8 mouse cellular contexts compared by ENCODE assay signal in the genomic region with DNA sequence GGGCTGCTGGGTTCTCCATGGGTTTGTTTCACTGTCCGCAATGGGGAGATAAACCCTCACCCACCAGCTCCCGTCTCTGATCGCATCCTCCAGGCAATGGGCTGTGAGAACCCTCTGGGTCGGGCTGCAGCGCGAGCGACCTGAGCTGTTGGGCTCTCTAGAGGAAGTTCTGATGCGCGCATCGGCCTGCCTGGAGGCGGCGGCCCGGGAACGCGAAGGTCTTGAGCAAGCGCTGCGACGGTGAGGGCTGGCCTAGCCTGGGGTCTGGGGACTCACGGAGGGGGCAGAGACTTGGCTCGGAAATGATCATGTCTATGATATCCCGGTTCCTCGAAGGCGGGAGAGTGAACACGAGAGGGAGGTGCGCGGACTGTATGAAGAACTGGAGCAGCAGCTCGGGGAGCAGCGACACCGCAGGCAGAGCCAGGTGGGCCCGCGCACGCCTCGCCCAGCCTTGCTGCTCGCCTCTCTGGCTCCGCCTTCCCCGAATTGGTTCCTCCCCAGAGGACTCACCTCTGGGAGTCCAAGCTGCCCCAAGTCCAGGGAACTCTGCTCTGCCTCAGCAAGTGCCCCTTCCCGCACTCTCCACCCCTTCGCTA. TPM values are rescaled to one million over a fixed set of nuclear protein-coding genes. Genes with fewer than 3 reads are reported as not detected.
DNase-seq lines count a peak whose midpoint lies in the region; ATAC-seq lines count a peak whose summit lies in the region.

No protein-coding gene starts in this region.

- H3K4me3 ChIP-seq in embryonic facial prominence, embryonic 12.5 days = peak overlapping the region; percentile 20
- peak overlapping the region; percentile 12 for H3K4me3 ChIP-seq in hindbrain, embryonic 14.5 days (replicated peaks; ENCODE audit: low read length)
- peak overlapping the region; percentile 14 for H3K4me3 ChIP-seq in liver, embryonic 13.5 days (replicated peaks)
- 0 out of 2 replicates have a peak overlapping the region, but pooled peaks have one; percentile 1 for H3K4me3 ChIP-seq in neural tube, embryonic 12.5 days

- peak overlapping the region; percentile 44 for H3K4me2 ChIP-seq in embryonic facial prominence, embryonic 12.5 days (replicated peaks)
- H3K4me2 ChIP-seq in hindbrain, embryonic 14.5 days (replicated peaks) = peak overlapping the region; percentile 36
- H3K4me2 ChIP-seq in liver, embryonic 13.5 days = peak overlapping the region; percentile 46
- peak overlapping the region; percentile 38 for H3K4me2 ChIP-seq in neural tube, embryonic 12.5 days (replicated peaks)

- intact Hi-C loops in left cerebral cortex, postnatal 25 days (cut with DNase I) = no loop called here

- peaks cover 65% of the 10 kb centered on the region for H3K27me3 ChIP-seq in embryonic facial prominence, embryonic 12.5 days
- peaks cover 72% of the 10 kb centered on the region for H3K27me3 ChIP-seq in hindbrain, embryonic 14.5 days (ENCODE audit: control insufficient read depth, insufficient read depth, low read length)
- peaks cover 72% of the 10 kb centered on the region for H3K27me3 ChIP-seq in liver, embryonic 13.5 days
- peaks cover 72% of the 10 kb centered on the region for H3K27me3 ChIP-seq in neural tube, embryonic 12.5 days (replicated peaks)

- peaks cover 6% of the 10 kb centered on the region; the same call in 1 of the 2 replicates for H3K36me3 ChIP-seq in embryonic facial prominence, embryonic 12.5 days
- peaks cover 3% of the 10 kb centered on the region for H3K36me3 ChIP-seq in hindbrain, embryonic 14.5 days (replicated peaks; ENCODE audit: control insufficient read depth, insufficient read depth)
- peaks cover 6% of the 10 kb centered on the region for H3K36me3 ChIP-seq in liver, embryonic 13.5 days
- H3K36me3 ChIP-seq in neural tube, embryonic 12.5 days = peaks cover 8% of the 10 kb centered on the region

- WGBS in embryonic facial prominence, embryonic 12.5 days = 4% methylated on average over 33 of the region's 38 CpGs
- WGBS in hindbrain, embryonic 14.5 days = 4% methylated on average over 38 of the region's 38 CpGs
- 13% methylated on average over 38 of the region's 38 CpGs for WGBS in liver, embryonic 13.5 days (ENCODE audit: insufficient replicate concordance)
- WGBS in neural tube, embryonic 12.5 days = 2% methylated on average over 38 of the region's 38 CpGs

- H3K9ac ChIP-seq in embryonic facial prominence, embryonic 12.5 days = peak overlapping the region; percentile 43
- H3K9ac ChIP-seq in hindbrain, embryonic 14.5 days = no peak overlapping the region; the same call in 1 of the 2 replicates
- peak overlapping the region; percentile 26; the same call in 1 of the 2 replicates for H3K9ac ChIP-seq in liver, embryonic 13.5 days
- H3K9ac ChIP-seq in neural tube, embryonic 12.5 days = peak overlapping the region; percentile 29; the same call in 1 of the 2 replicates

- no peaks in the 10 kb centered on the region for H3K9me3 ChIP-seq in embryonic facial prominence, embryonic 12.5 days
- no peaks in the 10 kb centered on the region for H3K9me3 ChIP-seq in hindbrain, embryonic 14.5 days (ENCODE audit: control insufficient read depth, low read length)
- no peaks in the 10 kb centered on the region for H3K9me3 ChIP-seq in liver, embryonic 13.5 days (replicated peaks)
- H3K9me3 ChIP-seq in neural tube, embryonic 12.5 days = no peaks in the 10 kb centered on the region

- peaks cover 49% of the 10 kb centered on the region for H3K4me1 ChIP-seq in embryonic facial prominence, embryonic 12.5 days
- H3K4me1 ChIP-seq in hindbrain, embryonic 14.5 days (replicated peaks; ENCODE audit: control insufficient read depth, insufficient read depth, low read length) = peaks cover 25% of the 10 kb centered on the region
- H3K4me1 ChIP-seq in liver, embryonic 13.5 days (replicated peaks) = peaks cover 69% of the 10 kb centered on the region
- peaks cover 32% of the 10 kb centered on the region for H3K4me1 ChIP-seq in neural tube, embryonic 12.5 days

- 0 out of 2 replicates have a peak overlapping the region, but pooled peaks have one; percentile 47 for H3K27ac ChIP-seq in embryonic facial prominence, embryonic 12.5 days
- H3K27ac ChIP-seq in hindbrain, embryonic 14.5 days = no peak overlapping the region
- no peak overlapping the region for H3K27ac ChIP-seq in liver, embryonic 13.5 days
- H3K27ac ChIP-seq in neural tube, embryonic 12.5 days = no peak overlapping the region

- ATAC-seq in embryonic facial prominence, embryonic 12.5 days (ENCODE audit: insufficient number of reproducible peaks, insufficient read depth, low FRiP score, low TSS enrichment) = no peak
- no peak for ATAC-seq in hindbrain, embryonic 14.5 days (ENCODE audit: low FRiP score)
- no peak for ATAC-seq in liver, embryonic 13.5 days (ENCODE audit: low read depth)
- ATAC-seq in neural tube, embryonic 12.5 days (ENCODE audit: low FRiP score, low read depth) = no peak

- DNase-seq in kidney, adult 11 months = peak; percentile 63
- DNase-seq in kidney, adult 8-10 months = no peak
- no peak for DNase-seq in hindbrain, embryonic 14.5 days (ENCODE audit: low spot score)
- DNase-seq in liver, embryonic 13.5 days = no peak
- no peak for DNase-seq in layer of hippocampus, adult 11-12 months (ENCODE audit: low spot score)
- DNase-seq in left cerebral cortex, postnatal 25 days (ENCODE audit: low spot score in 2 of 2) = no peak

RNA-seq across cellular contexts. Expression of a gene that starts 2.5 kb away (rescaled TPM):
- polyA plus RNA-seq in embryonic facial prominence, embryonic 12.5 days (2016; fragmentation: Nextera tagmentation; extraction: Ambion mirVana) = 17.0 and 19.6 TPM in 2 replicates
- polyA plus RNA-seq in hindbrain, embryonic 14.5 days (2014; fragmentation: Nextera tagmentation; extraction: Ambion mirVana) = 47.0 and 50.4 TPM in 2 replicates
- polyA plus RNA-seq in liver, embryonic 13.5 days (2015; fragmentation: Nextera tagmentation; extraction: Ambion mirVana) = 4.1 and 5.0 TPM in 2 replicates
- polyA plus RNA-seq in neural tube, embryonic 12.5 days (2016; fragmentation: Nextera tagmentation; extraction: Ambion mirVana) = 20.6 and 22.7 TPM in 2 replicates
- 10 to 100 TPM; 25.3 to 29.6 TPM for total RNA-seq in left cerebral cortex, postnatal 25 days (2021)

RNA-seq across cellular contexts. Expression of a gene that starts 3.8 kb away (rescaled TPM):
- 12.8 and 13.3 TPM in 2 replicates for polyA plus RNA-seq in embryonic facial prominence, embryonic 12.5 days (2016; fragmentation: Nextera tagmentation; extraction: Ambion mirVana)
- 3.7 and 8.1 TPM in 2 replicates for polyA plus RNA-seq in hindbrain, embryonic 14.5 days (2014; fragmentation: Nextera tagmentation; extraction: Ambion mirVana)
- 3.6 and 4.0 TPM in 2 replicates for polyA plus RNA-seq in liver, embryonic 13.5 days (2015; fragmentation: Nextera tagmentation; extraction: Ambion mirVana)
- 6.7 and 7.6 TPM in 2 replicates for polyA plus RNA-seq in neural tube, embryonic 12.5 days (2016; fragmentation: Nextera tagmentation; extraction: Ambion mirVana)
- total RNA-seq in left cerebral cortex, postnatal 25 days (2021) = 1 to 10 TPM; 2.5 to 4.1 TPM

RNA-seq across cellular contexts. Expression of a gene that starts 9.7 kb away (rescaled TPM):
- 13.9 and 14.6 TPM in 2 replicates for polyA plus RNA-seq in embryonic facial prominence, embryonic 12.5 days (2016; fragmentation: Nextera tagmentation; extraction: Ambion mirVana)
- 15.3 and 18.4 TPM in 2 replicates for polyA plus RNA-seq in hindbrain, embryonic 14.5 days (2014; fragmentation: Nextera tagmentation; extraction: Ambion mirVana)
- 11.9 and 13.8 TPM in 2 replicates for polyA plus RNA-seq in liver, embryonic 13.5 days (2015; fragmentation: Nextera tagmentation; extraction: Ambion mirVana)
- 15.8 and 16.5 TPM in 2 replicates for polyA plus RNA-seq in neural tube, embryonic 12.5 days (2016; fragmentation: Nextera tagmentation; extraction: Ambion mirVana)
- 10 to 100 TPM; 21.4 to 28.6 TPM for total RNA-seq in left cerebral cortex, postnatal 25 days (2021)

RNA-seq across cellular contexts. Expression of a gene that starts 10.2 kb away (rescaled TPM):
- 66.2 and 68.9 TPM in 2 replicates for polyA plus RNA-seq in embryonic facial prominence, embryonic 12.5 days (2016; fragmentation: Nextera tagmentation; extraction: Ambion mirVana)
- 81.9 and 93.0 TPM in 2 replicates for polyA plus RNA-seq in hindbrain, embryonic 14.5 days (2014; fragmentation: Nextera tagmentation; extraction: Ambion mirVana)
- 63.9 and 72.4 TPM in 2 replicates for polyA plus RNA-seq in liver, embryonic 13.5 days (2015; fragmentation: Nextera tagmentation; extraction: Ambion mirVana)
- polyA plus RNA-seq in neural tube, embryonic 12.5 days (2016; fragmentation: Nextera tagmentation; extraction: Ambion mirVana) = 73.5 and 80.6 TPM in 2 replicates
- 10 to 100 TPM; 40.8 to 45.7 TPM for total RNA-seq in left cerebral cortex, postnatal 25 days (2021)

RNA-seq across cellular contexts. Expression of a gene that starts 10.3 kb away (rescaled TPM):
- 36.8 and 43.3 TPM in 2 replicates for polyA plus RNA-seq in embryonic facial prominence, embryonic 12.5 days (2016; fragmentation: Nextera tagmentation; extraction: Ambion mirVana)
- 61.0 and 62.2 TPM in 2 replicates for polyA plus RNA-seq in hindbrain, embryonic 14.5 days (2014; fragmentation: Nextera tagmentation; extraction: Ambion mirVana)
- polyA plus RNA-seq in liver, embryonic 13.5 days (2015; fragmentation: Nextera tagmentation; extraction: Ambion mirVana) = 49.3 and 49.7 TPM in 2 replicates
- 34.2 and 37.1 TPM in 2 replicates for polyA plus RNA-seq in neural tube, embryonic 12.5 days (2016; fragmentation: Nextera tagmentation; extraction: Ambion mirVana)
- total RNA-seq in left cerebral cortex, postnatal 25 days (2021) = 10 to 100 TPM; 13.8 to 16.6 TPM
